In the genomic region with DNA sequence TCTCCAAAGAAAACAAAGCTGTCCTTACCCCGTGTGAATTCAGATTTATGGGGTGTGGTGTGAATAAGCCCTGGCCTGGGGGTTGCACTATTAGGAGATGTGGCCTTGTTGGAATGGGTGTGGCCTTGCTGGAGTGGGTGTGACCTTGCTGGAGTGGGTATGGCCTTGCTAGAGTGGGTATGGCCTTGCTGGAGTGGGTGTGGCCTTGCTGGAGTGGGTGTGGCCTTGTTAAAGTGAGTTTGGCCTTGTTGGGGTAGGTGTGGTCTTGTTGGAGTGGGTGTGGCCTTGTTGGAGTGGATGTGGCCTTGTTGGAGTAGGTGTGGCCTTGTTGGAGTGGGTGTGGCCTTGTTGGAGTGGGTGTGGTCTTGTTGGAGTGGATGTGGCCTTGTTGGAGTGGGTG, we compare ENCODE assay signal across 5 mouse cellular contexts.
A peak's percentile ranks its signal among the peaks of the same experiment; 100 is the strongest.
DNase-seq lines count a peak whose midpoint lies in the region.

No protein-coding gene starts in this region.

- DNase-seq in A20 (ENCODE audit: low read depth, low spot score) (peak; percentile 25), R1 (ENCODE audit: low read depth, low spot score) (peak; percentile 86), ZHBTc4 (ENCODE audit: low read depth, low spot score) (peak; percentile 77)
- peak; percentile 4 for DNase-seq in c-Kit-negative CD71-positive TER-119-positive erythroid progenitor cells, embryonic 14.5 days (ENCODE audit: low read depth, low spot score)
- peak; percentile 31 for DNase-seq in testis, postnatal 14 days (ENCODE audit: low spot score)

Comparison
In these comparisons a context has a peak if more than half of its experiments do, and no peak if none do; other contexts are left out.
1. Peak in every context shown above with its lines: DNase-seq.
2. DNase-seq: peak in every context shown above with its lines; median percentile 86 in R1; 77 in ZHBTc4; 31 in testis, postnatal 14 days; 25 in A20; 4 in c-Kit-negative CD71-positive TER-119-positive erythroid progenitor cells, embryonic 14.5 days.